Mouse (Mus musculus) liver, embryonic 14.5 days (tissue): Measurements from ENCODE around the gene Gm5128. TPM values are rescaled to one million over a fixed set of nuclear protein-coding genes. Genes with fewer than 3 reads are reported as not detected.
"Not testable (repeated sequence)": the region's sequence is repeated elsewhere in the genome, so short reads cannot be mapped to it uniquely, and the experiment has no call there.

Experiments used
- ATAC-seq: fragments of 200-750 bp; cut with Nextera tagmentation; 2 replicates; pipeline ENCODE4 v1.8.0; 2017; ENCODE audit warnings: moderate number of reproducible peaks, mild to moderate bottlenecking, moderate library complexity; ENCODE audit not compliant: insufficient read depth
- DNase-seq, 3 experiments: peaks; one replicate each; pipeline ENCODE4 v3.0.0-alpha.2; 2012 to 2013; ENCODE audit warnings: low read depth in 3 of 3, low spot score in 3 of 3
- H3K27ac ChIP-seq: fragments of 300-500 bp; sonication (generic); 2 replicates; pipeline ENCODE4 v1.5.1; 2014; ENCODE audit warnings: moderate library complexity, mild to moderate bottlenecking, control low read depth, inconsistent platforms
- H3K27me3 ChIP-seq: fragments of 300-500 bp; sonication (generic); 2 replicates; pipeline ENCODE4 v1.6.1; 2014; ENCODE audit warnings: mild to moderate bottlenecking, low read length, moderate library complexity; ENCODE audit not compliant: control insufficient read depth, insufficient read depth
- H3K36me3 ChIP-seq: fragments of 300-500 bp; sonication (generic); replicated peaks from 2 replicates; pipeline ENCODE4 v1.6.1; 2014; ENCODE audit warnings: low read depth; ENCODE audit not compliant: control insufficient read depth, insufficient read depth
- H3K4me1 ChIP-seq, 2 experiments: fragments of 200-500 bp in 1 of 2; fragments of 300-500 bp in 1 of 2; sonication (generic) in 1 of 2; replicated peaks; 2 replicates each; pipeline ENCODE4 v1.6.1; 2012 to 2014; ENCODE audit warnings: antibody characterized with exemption in 1 of 2, inconsistent platforms in 1 of 2, low read length in 1 of 2; ENCODE audit not compliant: control insufficient read depth in 2 of 2, insufficient read depth in 2 of 2
- H3K4me2 ChIP-seq: fragments of 300-500 bp; sonication (generic); 2 replicates; pipeline ENCODE4 v1.6.1; 2014; ENCODE audit warnings: low read depth, mild to moderate bottlenecking, control low read depth, moderate library complexity
- H3K4me3 ChIP-seq, 2 experiments: fragments of 200-500 bp in 1 of 2; fragments of 300-500 bp in 1 of 2; sonication (generic) in 1 of 2; 2 replicates each; pipeline ENCODE4 v1.5.1; 2012 to 2014; ENCODE audit warnings: low read depth in 2 of 2, low read length in 2 of 2, mild to moderate bottlenecking in 2 of 2, control low read depth in 1 of 2, inconsistent platforms in 1 of 2, moderate library complexity in 1 of 2; ENCODE audit not compliant: insufficient read depth in 1 of 2
- H3K9ac ChIP-seq: fragments of 300-500 bp; sonication (generic); replicated peaks from 2 replicates; pipeline ENCODE4 v1.6.1; 2014; ENCODE audit warnings: mild to moderate bottlenecking, control low read depth, moderate library complexity
- H3K9me3 ChIP-seq: fragments of 300-500 bp; sonication (generic); 2 replicates; pipeline ENCODE4 v1.6.1; 2016; ENCODE audit warnings: low read length, mixed read lengths; ENCODE audit not compliant: control insufficient read depth
- WGBS: fragments of 180-500 bp; shearing (Covaris S2); extraction: QIAGEN DNeasy Blood & Tissue Kit; methylation state at CpG from one replicate; pipeline ENCODE4 v1.1.7; 2014; ENCODE audit not compliant: insufficient replicate concordance; 5-methylcytosine and 5-hydroxymethylcytosine counted together
- polyA plus RNA-seq, 2 experiments: library from polyadenylated mRNA; depleted of rRNA in 1 of 2; stranded (reverse) in 1 of 2; unstranded in 1 of 2; fragments of >200 nt; fragmentation: Nextera tagmentation in 1 of 2; extraction: Ambion mirVana in 1 of 2; gene quantifications; 2 replicates each; pipeline versions ENCODE4 v1.2.1 to v1.2.3; 2012 to 2014

Gene Gm5128
- polyA plus RNA-seq (2012; rRNA removed) (not detected in 2 replicates), polyA plus RNA-seq (2014; fragmentation: Nextera tagmentation; extraction: Ambion mirVana) (not detected in 2 replicates)

DNA sequence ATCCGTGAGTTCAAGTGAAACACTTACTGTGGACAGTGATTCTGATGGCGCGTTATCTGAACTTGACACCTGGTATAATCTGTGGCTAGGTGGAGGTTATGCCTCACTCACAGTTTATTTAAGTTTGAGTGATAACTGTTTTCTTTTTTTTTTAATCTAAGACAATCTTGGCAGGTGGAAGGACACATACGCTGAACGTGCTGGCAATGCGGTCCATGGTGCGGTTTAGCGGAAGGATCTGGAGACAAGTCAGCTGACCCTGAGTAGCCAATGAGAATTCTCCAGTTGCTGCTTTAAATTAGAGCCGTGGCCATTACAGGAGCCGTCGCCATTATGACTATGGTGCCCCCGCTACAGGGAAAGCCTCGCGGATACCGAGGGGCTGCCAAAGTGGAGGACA is at the start of gene Gm5128:
Gm5128 (plus strand) TSS at position 301 of the 400 bp plus-strand sequence.
- not testable (repeated sequence) for H3K4me1 ChIP-seq, H3K27me3 ChIP-seq, ATAC-seq, H3K4me3 ChIP-seq, H3K27ac ChIP-seq, H3K9ac ChIP-seq, DNase-seq, H3K4me2 ChIP-seq, H3K9me3 ChIP-seq, H3K36me3 ChIP-seq
- WGBS, result no CpG with 5 or more reads among the region's 15 CpGs

DNA sequence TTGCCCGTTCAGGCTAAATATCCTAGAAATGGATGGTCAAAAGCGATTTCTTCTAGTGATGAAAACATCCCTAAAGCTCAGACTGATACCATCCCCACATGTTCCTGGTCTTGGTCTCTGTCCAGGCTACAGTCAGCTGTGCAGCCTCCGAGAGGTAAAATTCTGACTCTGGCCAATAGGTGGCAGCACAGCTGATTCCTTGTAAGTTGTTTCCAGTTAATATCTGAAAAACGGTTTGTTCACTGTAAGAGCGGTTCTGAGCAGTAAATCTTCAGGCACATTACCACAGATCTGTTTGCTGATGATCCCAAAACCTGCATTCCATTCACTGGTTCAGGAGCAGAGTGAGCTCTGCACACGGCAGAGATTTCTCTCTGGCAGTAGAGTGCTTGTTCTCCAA is 12.4 kb upstream of the Gm5128 start:
- not testable (repeated sequence) for ATAC-seq, H3K9ac ChIP-seq, H3K4me3 ChIP-seq, H3K4me1 ChIP-seq, H3K27me3 ChIP-seq, H3K9me3 ChIP-seq, H3K4me2 ChIP-seq, H3K36me3 ChIP-seq, H3K27ac ChIP-seq, DNase-seq
- WGBS, result 23% methylated on average over 2 of the region's 6 CpGs

DNA sequence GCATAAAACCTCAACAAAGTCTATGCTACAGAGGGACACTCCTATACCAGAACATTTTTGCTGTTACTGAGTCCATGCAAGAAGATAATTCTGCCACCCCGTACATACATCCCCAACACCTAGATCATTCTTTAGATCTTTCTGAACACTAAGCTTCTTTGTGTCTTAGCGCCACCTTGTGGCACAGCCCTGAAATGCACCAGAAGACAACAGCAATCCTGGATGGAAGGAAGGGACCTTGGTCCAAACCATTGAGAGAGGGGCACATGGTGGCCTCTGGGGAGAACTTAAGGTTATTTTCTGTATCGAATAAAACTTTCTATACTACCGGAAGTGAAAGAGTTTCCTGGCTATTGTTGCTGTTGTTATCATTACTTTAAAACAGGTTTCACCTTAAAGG is 11.1 kb upstream of the Gm5128 start:
- H3K4me3 ChIP-seq, H3K4me2 ChIP-seq, H3K9ac ChIP-seq, H3K27me3 ChIP-seq, H3K27ac ChIP-seq, H3K4me1 ChIP-seq, H3K36me3 ChIP-seq, ATAC-seq, DNase-seq, H3K9me3 ChIP-seq: not testable (repeated sequence)
- no CpG with 5 or more reads among the region's 4 CpGs for WGBS

DNA sequence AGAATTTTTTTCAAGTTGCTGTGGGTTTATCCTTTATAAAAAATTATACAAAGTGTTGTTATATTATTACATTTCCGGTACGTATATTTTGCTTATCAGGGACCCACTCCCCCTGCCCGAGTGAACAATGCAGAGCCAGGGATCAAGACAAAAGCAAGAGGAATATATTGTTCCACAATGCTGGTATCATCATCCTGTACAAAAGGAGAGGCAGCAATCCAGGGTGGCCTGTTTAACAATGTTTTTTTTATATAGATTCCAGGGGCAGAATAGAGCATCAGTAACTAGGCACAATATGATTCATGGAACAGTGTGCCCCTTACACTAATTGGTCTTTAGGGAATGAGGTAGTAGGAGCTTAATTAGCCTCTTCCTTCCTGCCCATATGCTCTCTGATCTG is 30.5 kb downstream of the Gm5128 start:
- not testable (repeated sequence) for ATAC-seq, H3K36me3 ChIP-seq
- no CpG with 5 or more reads among the region's 3 CpGs for WGBS

DNA sequence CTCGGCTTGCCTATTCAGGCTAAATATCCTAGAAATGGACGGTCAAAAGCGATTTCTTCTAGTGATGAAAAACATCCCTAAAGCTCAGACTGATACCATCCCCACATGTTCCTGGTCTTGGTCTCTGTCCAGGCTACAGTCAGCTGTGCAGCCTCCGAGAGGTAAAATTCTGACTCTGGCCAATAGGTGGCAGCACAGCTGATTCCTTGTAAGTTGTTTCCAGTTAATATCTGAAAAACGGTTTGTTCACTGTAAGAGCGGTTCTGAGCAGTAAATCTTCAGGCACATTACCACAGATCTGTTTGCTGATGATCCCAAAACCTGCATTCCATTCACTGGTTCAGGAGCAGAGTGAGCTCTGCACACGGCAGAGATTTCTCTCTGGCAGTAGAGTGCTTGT is 48.1 kb downstream of the Gm5128 start:
- H3K27ac ChIP-seq, ATAC-seq, DNase-seq, H3K4me3 ChIP-seq, H3K4me2 ChIP-seq, H3K4me1 ChIP-seq, H3K9me3 ChIP-seq, H3K36me3 ChIP-seq, H3K27me3 ChIP-seq, H3K9ac ChIP-seq: not testable (repeated sequence)
- 28% methylated on average over 3 of the region's 7 CpGs for WGBS

More for the DNA sequence above, 30.5 kb downstream of the Gm5128 start:
- DNase-seq, H3K9ac ChIP-seq, H3K4me2 ChIP-seq, H3K27me3 ChIP-seq, H3K4me1 ChIP-seq, H3K27ac ChIP-seq, H3K9me3 ChIP-seq, H3K4me3 ChIP-seq: not testable (repeated sequence)

DNA sequence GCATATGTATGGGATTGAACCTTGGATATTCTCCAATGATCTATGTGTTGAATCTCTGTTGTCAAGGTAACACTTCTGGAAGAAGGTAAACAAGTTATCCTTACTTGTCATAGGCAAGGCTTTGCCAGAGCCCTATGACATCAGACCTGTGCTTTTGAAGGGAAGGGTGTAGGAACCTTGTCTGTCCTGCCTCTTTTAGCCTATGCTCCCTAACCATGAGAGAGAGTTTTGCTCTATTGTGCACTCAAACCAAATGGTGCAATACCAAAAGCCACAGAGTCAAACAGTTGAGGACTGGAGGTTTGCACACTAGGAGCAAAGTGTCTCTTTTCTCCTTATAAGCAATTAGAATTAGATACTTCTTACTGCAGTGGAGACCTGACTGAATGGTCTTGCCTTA is 48.7 kb downstream of the Gm5128 start:
- not testable (repeated sequence) for ATAC-seq

DNA sequence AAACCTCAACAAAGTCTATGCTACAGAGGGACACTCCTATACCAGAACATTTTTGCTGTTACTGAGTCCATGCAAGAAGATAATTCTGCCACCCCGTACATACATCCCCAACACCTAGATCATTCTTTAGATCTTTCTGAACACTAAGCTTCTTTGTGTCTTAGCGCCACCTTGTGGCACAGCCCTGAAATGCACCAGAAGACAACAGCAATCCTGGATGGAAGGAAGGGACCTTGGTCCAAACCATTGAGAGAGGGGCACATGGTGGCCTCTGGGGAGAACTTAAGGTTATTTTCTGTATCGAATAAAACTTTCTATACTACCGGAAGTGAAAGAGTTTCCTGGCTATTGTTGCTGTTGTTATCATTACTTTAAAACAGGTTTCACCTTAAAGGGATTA is 49.4 kb downstream of the Gm5128 start:
- not testable (repeated sequence) for H3K36me3 ChIP-seq, H3K9ac ChIP-seq, H3K4me3 ChIP-seq, H3K4me2 ChIP-seq, H3K4me1 ChIP-seq, H3K9me3 ChIP-seq, DNase-seq, H3K27me3 ChIP-seq, ATAC-seq, H3K27ac ChIP-seq
- WGBS, result no CpG with 5 or more reads among the region's 4 CpGs

More for the DNA sequence above, 48.7 kb downstream of the Gm5128 start:
- H3K9me3 ChIP-seq, H3K4me2 ChIP-seq, H3K27me3 ChIP-seq, H3K9ac ChIP-seq, H3K36me3 ChIP-seq, H3K4me1 ChIP-seq, DNase-seq, H3K27ac ChIP-seq, H3K4me3 ChIP-seq: not testable (repeated sequence)
